Mouse (Mus musculus) heart, postnatal 10 days (tissue): ENCODE measurements around the gene Slc4a2. TPM values are rescaled to one million over a fixed set of nuclear protein-coding genes. Genes with fewer than 3 reads are reported as not detected.

Experiments used
- DNase-seq, 2 experiments: peaks; one replicate each; pipeline ENCODE4 v3.0.0; 2021
- intact Hi-C: fragments of 180-260 bp; cut with DNase I; formaldehyde crosslinking; loops from one replicate; pipeline ENCODE4 v1.15.1; 2025
- total RNA-seq, 2 experiments: library from RNA; stranded (reverse); gene quantifications; 2 replicates each; pipeline ENCODE4 v1.2.3; 2021

Gene Slc4a2
- total RNA-seq, result 10 to 100 TPM; 49.2 to 52.4 TPM

GRCm38 (mm10) chr5:24423129-24424003, at the start of gene Slc4a2, which contains the start of gene Cdk5:
Slc4a2 (plus strand) TSS chr5:24423837.
Cdk5 (minus strand) TSS chr5:24423530.
- peak; percentile 99 for DNase-seq
- intact Hi-C loops, result loop anchor here (2.0 kb wide), 2 partner anchors 29 kb away; partner anchors contain the start of gene Agap3

- peak in 1 of 2 experiments; percentile 63 for DNase-seq
- intact Hi-C loops, result no loop called here
These were observed 49.4 kb upstream of the Slc4a2 start for GRCm38 (mm10) chr5:24374216-24374615.

- DNase-seq, result no peak
- intact Hi-C loops, result no loop called here
These were observed 48.8 kb upstream of the Slc4a2 start for GRCm38 (mm10) chr5:24374666-24375328.

- intact Hi-C loops, result no loop called here
- no peak for DNase-seq
These were observed 44.9 kb upstream of the Slc4a2 start for GRCm38 (mm10) chr5:24378700-24379099.

GRCm38 (mm10) chr5:24379501-24379900, 44.1 kb upstream of the Slc4a2 start:
- no peak for DNase-seq
- intact Hi-C loops, result no loop called here

DNA sequence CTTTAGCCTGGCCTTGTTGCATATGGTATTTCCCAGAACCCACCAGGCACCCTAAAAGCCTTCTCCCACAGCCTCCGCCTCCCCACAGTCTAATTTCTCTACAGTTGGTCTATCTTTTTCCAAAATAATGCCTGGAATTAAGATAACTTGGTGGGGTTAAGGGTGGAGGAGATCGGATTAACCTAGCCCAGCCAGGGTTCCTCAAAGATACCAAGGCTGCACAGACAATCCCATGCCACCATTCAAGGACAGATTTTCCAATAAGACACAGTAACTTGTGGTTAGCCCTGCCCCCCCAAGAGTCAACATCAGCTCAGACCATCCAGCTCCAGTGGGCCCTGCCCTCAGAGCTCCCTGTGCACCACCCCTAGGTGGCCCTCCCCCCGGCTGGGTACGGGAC, 43.1 kb upstream of the Slc4a2 start:
- intact Hi-C loops, result no loop called here
- DNase-seq, result no peak

DNA sequence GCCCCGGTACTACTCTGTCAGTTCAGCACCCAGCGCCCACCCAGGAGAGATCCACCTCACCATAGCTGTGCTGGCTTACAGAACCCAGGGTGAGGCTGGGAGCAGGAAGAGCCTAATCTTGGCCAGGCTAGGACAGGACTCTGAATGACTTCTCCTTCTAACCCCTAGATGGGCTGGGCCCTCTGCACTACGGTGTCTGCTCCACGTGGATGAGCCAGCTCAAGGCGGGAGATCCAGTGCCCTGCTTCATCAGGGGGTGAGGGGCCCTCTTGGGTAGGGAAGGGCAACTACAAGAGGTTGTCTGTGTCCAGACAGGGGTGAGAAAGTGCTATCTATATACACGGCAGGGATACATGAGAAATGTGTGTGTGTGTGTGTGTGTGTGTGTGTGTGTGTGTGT, 42.2 kb upstream of the Slc4a2 start:
- intact Hi-C loops, result no loop called here
- no peak for DNase-seq

DNA sequence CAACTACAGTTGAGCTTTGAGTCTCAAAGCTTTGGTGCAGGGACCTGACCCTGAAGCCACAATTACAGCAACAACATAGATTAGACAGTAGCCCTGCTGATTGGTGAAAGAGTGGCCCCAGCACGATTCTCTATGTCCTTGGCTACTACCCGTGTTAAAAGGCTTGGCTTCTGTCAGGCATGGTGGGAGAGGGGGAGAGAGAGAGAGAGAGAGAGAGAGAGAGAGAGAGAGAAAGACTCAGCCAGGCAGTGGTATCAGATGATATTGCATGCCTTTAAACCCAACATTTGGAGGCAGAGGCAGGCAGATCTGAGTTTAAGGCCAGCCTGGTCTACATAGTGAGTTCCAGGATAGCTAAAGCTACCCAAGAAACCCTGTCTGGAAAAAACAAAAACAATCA, 41.6 kb upstream of the Slc4a2 start:
- no peak for DNase-seq
- intact Hi-C loops, result no loop called here

DNA sequence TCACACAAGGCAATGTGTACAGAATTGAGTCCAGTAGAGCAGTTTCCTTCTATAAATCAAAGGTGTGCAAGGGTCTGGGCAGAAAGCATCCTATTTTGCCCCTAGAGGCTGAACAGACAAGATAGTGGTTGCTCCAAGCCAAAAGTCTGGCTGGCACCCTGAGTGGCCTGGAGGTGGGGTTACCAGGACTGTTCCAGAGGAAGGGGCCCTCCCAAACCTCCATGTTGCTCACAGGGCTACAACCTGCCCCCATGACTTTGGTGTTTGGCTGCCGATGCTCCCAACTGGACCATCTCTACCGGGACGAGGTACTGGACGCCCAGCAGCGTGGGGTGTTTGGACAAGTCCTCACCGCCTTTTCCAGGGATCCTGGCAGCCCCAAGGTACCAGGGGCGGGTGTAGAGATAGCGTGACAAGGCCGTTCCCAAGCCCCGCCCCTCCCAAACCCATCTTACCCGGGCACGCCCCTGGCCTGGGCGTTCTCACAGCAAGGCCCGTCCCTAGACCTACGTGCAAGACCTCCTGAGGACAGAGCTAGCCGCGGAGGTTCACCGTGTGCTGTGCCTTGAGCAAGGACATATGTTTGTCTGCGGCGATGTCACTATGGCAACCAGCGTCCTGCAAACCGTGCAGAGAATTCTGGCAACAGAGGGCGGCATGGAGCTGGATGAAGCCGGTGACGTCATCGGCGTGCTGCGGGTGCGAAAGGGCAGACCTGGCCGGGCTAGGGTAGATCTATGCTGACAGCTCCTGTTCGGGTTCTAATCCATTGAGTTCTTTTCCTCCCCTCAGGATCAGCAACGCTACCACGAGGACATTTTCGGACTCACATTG, 40.4 kb upstream of the Slc4a2 start:
- intact Hi-C loops, result no loop called here

DNA sequence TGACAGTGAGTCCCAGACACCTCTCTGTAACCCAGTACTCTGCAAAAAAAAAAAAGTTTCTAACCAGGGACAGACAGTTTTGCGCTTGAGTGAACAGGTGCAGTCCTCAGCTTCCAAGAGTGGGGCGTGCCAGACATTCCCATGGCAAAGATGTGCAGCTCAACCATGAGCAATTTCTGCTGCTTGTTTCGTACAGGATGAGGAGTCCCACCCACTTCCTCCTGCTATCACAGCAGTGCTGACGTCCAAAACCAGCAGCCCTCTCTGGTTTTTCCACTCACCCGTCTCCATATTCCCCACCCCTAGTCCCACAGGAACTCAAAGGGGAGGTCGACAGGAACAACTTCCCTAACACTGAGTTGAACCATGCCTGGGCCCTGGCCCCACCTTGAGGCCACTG, 39.2 kb upstream of the Slc4a2 start:
- peak; percentile 62 to 66 for DNase-seq
- intact Hi-C loops, result no loop called here

More for the DNA sequence above, 40.4 kb upstream of the Slc4a2 start:
- peak; percentile 94 to 95 for DNase-seq

- intact Hi-C loops, result no loop called here
These were observed 38.3 kb upstream of the Slc4a2 start for GRCm38 (mm10) chr5:24385374-24385773.

GRCm38 (mm10) chr5:24385887-24386550, 37.6 kb upstream of the Slc4a2 start:
- no peak for DNase-seq
- intact Hi-C loops, result loop anchor here (2.0 kb wide), 1 partner anchor 21 kb away; the partner anchor contains the start of gene Nos3

More at GRCm38 (mm10) chr5:24385374-24385773, 38.3 kb upstream of the Slc4a2 start:
- DNase-seq, result no peak

GRCm38 (mm10) chr5:24387264-24388241, 36.1 kb upstream of the Slc4a2 start:
- intact Hi-C loops, result loop anchor here (2.0 kb wide), 1 partner anchor 23 kb away; the partner anchor contains the start of gene Nos3
- peak; percentile 75 to 78 for DNase-seq

DNA sequence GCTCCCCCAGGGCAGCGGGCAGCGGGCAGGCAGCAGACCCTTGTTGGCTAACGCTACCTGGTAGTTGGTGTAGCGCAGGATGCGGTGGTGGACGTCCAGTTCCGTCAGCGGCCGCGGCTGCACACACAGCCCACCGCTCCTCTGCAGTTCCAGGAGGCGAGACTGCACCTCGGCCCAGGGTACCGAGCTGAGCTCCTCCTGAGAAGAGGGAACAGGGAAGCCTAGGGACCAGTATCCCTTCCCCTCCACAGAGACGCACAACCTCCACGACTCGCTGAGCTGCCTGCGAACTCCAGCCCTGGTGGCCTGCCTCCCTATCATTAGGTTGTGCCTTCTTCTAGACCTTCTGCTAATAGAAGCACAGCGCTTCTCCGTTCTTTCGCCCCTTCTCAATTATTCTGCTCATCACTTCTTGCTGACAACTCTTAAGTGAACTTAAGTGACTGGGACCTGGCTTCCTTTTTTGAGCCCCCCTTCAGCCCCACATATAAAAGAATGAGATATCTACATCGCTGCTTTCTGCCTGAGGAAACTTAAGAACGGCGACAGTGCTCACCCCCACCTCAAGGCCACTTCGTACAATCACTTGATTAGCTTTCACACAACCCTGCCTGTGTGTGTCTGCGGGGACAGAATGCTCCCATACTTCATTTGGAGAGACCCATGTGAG, 35.3 kb upstream of the Slc4a2 start:
- no peak for DNase-seq
- intact Hi-C loops, result no loop called here

GRCm38 (mm10) chr5:24389011-24389657, 34.5 kb upstream of the Slc4a2 start:
- intact Hi-C loops, result no loop called here

GRCm38 (mm10) chr5:24389658-24390020, 34.0 kb upstream of the Slc4a2 start:
- no peak for DNase-seq
- intact Hi-C loops, result no loop called here

More at GRCm38 (mm10) chr5:24389011-24389657, 34.5 kb upstream of the Slc4a2 start:
- DNase-seq, result peak; percentile 46 to 61

DNA sequence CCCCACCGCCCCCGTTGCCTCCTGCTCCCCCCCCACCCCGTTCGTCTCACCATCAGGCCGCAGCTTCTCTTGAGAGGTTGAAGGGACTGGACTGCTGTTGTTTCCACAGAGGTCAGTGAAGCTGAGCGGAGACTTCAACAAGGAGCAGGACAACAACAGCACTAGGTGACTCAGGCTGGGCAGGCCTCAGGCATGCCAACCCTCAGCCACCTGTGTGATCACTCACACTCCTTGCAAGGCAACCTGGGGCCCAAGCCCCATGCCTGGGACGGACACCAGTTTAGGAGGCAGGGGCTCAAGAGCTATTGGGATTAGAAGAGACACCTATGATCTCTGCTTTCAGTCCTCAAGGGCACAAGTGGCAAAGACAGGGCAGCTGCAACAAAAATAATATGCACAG, 31.8 kb upstream of the Slc4a2 start, which contains the start of gene Atg9b:
TSS of gene Atg9b (minus strand) at position 280 of the 400 bp plus-strand sequence.
- DNase-seq, result no peak
- intact Hi-C loops, result loop anchor here (2.0 kb wide), 2 partner anchors 31 to 55 kb away; no protein-coding TSS in a partner anchor

DNA sequence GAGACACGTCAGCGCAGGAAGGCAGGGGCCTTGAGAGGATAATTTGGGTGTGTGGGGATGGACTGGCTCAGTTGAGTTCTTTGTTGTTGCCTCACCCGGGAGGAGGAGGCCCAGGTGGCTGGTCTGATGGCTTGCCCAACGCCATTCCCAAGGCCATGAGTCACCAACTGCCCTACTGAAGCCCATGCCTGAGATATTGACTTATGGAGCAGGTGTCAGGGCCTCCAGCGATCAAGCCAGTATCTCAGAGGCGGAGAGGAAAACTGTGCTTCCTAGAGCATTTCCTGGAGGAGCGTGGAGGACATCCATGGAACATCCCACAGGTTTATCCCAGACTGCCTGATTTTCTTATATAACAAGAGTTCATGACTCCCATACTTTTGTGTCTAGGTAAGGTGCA, 30.9 kb upstream of the Slc4a2 start:
- DNase-seq, result no peak
- intact Hi-C loops, result loop anchor here (2.0 kb wide), 2 partner anchors 32 to 56 kb away; no protein-coding TSS in a partner anchor
